Mouse (Mus musculus): ENCODE measurements around the gene Mettl6.
A peak's percentile ranks its signal among the peaks of the same experiment; 100 is the strongest.

- TF ChIP-seq MYOG (IDR thresholded peaks at IDR 0.05; ENCODE audit: control insufficient read depth, extremely low read depth, insufficient read length) = no peak
- TF ChIP-seq CTCF (IDR thresholded peaks at IDR 0.05; ENCODE audit: control insufficient read depth, insufficient read depth, insufficient read length) = peak; percentile 98
- TF ChIP-seq MYOD1 (IDR thresholded peaks at IDR 0.05; ENCODE audit: control insufficient read depth, insufficient read length, low read depth) = no peak
- peak; percentile 57 for TF ChIP-seq MAX (IDR thresholded peaks at IDR 0.05)
These were observed 58.7 kb downstream of the Mettl6 start, which contains the start of gene Sh3bp5 for GRCm38 (mm10) chr14:31435930-31436693.
